Mouse (Mus musculus): ENCODE measurements around the gene Npnt. TPM values are rescaled to one million over a fixed set of nuclear protein-coding genes. Genes with fewer than 3 reads are reported as not detected.
A peak's percentile ranks its signal among the peaks of the same experiment; 100 is the strongest.

The Npnt gene
- 0.12 TPM in 1 of 2 replicates, not detected in the other for total RNA-seq (2017)

DNA sequence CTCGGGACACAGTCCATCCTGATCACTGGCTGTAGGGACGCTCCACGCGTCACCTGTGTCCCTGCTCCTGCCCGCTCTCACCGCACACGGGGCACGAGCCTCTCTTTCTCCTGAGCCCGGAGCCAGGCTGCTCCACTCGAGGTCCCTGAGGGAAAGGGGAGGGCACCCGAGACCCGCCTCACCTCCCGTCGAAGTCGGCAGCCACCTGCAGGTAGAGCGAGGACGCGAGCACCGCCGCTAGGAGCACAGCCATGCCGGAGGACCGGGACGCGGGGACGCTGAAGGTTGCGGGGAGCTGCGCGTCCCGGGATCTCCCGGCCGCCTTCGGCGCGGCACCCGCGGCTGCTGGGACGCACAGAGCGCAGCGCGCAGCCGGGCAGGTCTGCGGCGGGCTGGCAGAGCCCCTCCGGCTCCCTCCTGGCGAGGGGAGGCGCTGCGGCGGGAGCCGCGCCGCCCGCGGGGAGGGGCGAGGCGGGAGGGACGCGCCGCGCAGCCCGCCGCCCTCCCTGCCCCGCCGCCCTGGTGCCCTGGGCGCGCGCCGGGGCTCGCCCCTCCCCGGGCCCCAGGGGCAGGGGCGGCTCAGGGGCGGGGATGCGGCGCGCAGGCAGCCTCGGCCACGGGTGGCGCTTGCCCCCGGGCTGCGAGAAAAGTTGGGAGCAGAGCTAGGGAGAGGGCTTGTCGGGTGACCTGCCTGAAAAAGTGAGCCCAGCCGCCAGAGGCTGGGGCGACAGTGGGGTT is at the start of gene Npnt:
Gene Npnt (minus strand): TSS at position 501 of the 738 bp plus-strand sequence.
- ATAC-seq (ENCODE audit: extremely low read depth, insufficient number of reproducible peaks, low FRiP score, poor library complexity, severe bottlenecking), result 0 out of 2 replicates have a peak, but pooled peaks have one; percentile 16

DNA sequence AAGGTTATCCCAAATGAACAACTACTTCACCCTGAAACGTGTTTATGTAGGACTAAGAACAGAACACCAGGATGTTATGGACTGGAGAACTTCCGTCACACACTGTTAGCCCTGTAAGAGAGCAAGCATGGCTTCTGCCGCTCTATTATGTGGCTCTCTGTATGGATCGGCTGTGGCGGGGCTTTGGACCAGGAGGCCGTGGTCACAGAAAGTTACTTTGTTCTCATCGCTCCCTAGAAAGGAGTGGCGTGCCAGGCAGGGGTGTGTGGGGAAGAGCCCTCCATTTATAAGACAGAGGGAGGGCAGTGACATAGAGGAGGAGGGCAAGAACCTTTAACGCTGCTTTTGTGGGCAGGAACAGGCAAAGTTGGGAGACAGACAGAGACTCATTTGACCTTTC is 46.2 kb upstream of the Npnt start:
- no peak for ATAC-seq (ENCODE audit: extremely low read depth, insufficient number of reproducible peaks, low FRiP score, poor library complexity, severe bottlenecking)

DNA sequence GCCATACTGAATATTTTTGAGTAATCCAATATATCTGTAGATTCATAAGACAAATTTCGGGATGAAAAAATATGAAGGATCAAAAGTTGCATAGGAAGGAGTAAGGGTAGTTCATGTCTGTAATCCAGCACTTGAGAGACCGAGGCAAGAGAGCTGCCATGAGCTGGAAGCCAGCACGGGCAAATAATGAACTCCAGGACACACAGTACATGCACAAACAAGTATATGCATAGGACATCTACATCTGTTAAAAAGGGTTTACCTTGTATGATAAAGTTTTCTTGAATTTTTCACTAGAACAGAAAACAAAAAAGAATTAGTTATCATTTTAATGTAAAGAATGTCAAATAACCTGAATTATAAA is 45.8 kb upstream of the Npnt start:
- ATAC-seq (ENCODE audit: extremely low read depth, insufficient number of reproducible peaks, low FRiP score, poor library complexity, severe bottlenecking), result no peak

DNA sequence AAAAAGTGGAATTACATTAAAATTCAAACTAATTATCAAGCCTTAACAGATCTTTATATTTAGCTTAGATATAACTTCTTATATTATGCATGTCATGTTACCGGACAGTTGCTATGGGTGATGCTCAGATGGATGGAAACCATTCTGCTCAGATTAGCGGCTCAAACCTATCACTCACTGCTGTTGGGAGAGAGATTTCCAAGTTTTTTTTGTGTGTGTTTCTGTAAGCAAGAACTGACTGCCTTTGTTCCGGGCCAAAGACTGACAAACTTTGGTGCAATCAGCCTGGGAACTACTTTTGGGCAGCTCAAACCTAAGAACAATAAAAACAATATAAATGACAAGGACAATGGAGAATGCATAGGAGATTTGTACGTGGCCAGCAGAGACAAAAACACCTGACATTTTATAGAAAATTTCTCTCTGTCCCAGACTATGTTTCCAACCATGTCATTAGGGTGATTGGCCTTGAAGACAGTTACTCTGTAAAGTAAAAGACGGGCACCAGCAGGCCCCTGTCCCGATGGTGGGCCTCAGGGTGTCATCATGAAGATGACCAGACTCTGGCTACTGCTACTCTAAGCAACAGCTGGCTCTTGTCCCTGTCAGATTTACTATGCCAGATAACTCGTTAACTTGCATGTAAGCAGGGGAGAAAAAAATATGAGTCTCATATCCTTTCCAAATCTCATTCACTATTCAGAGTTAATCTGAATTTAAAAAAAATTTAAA is 45.2 kb upstream of the Npnt start:
- ATAC-seq (ENCODE audit: extremely low read depth, insufficient number of reproducible peaks, low FRiP score, poor library complexity, severe bottlenecking), result no peak

DNA sequence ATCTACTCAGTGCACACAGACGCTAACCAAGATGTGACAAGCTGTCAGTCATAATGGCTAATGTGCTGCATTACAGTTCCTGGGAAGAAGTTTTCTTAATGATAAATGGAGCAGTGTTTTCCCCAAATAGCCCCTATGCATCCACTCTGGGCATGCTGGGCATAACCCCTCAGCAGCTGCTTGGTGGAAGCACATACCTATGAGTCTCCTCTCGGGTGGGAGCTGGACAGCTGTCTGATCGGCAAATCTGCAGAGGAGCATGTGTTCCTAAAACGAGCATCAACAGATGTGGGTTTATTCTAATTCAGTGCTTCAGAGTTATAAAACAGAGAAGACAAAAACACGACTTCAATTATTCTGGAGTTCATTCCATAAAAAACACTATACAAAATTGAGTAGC is 36.1 kb upstream of the Npnt start:
- no peak for ATAC-seq (ENCODE audit: extremely low read depth, insufficient number of reproducible peaks, low FRiP score, poor library complexity, severe bottlenecking)

DNA sequence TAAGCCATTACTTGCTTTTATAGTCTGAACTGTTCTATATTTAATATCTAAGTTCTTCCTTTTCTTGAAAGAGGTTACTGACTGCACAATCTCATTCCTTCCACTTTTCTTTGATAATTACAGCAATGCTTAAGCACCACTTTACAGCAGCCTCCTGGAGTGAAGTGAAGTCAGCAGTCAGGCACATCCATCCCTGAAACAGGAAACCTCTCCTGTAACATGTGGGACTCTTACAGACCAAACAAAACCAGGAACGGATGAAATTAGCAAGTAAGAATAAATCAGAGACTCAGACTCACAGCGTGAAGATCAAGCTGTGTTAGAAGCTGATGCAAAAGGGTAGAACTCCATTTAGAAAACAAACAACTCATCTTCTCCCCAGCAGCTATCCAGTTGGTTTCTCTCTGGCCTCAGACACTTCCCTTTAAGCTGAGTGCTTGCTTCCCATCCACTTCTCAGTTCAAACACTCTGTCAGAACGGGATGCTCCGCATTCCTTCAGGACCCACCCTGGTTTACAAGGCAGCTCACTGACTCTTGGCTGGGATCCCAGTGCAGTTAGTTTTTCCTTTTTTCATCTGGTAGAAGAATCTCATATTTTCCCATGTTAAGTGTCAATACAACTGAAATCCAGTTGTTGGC is 33.9 kb upstream of the Npnt start:
- no peak for ATAC-seq (ENCODE audit: extremely low read depth, insufficient number of reproducible peaks, low FRiP score, poor library complexity, severe bottlenecking)

DNA sequence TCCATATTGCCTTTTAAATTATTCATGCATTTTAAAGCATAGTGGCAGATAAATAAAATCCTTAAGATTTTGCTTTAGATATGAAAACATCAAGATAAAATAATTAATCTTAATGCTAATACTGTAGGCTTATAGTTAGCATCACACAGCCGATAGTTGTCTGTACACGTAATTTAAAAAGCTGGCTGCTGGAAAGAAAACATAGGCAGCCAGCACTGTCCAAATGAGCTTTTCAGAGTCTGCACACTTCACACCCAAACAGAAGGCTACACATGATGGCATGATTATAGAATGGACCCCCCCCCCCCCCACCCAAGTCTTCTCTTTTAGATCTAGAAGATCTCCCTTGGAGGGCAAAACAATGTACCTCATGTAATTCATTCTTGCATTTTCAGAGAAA is 31.9 kb upstream of the Npnt start:
- ATAC-seq (ENCODE audit: extremely low read depth, insufficient number of reproducible peaks, low FRiP score, poor library complexity, severe bottlenecking), result no peak

DNA sequence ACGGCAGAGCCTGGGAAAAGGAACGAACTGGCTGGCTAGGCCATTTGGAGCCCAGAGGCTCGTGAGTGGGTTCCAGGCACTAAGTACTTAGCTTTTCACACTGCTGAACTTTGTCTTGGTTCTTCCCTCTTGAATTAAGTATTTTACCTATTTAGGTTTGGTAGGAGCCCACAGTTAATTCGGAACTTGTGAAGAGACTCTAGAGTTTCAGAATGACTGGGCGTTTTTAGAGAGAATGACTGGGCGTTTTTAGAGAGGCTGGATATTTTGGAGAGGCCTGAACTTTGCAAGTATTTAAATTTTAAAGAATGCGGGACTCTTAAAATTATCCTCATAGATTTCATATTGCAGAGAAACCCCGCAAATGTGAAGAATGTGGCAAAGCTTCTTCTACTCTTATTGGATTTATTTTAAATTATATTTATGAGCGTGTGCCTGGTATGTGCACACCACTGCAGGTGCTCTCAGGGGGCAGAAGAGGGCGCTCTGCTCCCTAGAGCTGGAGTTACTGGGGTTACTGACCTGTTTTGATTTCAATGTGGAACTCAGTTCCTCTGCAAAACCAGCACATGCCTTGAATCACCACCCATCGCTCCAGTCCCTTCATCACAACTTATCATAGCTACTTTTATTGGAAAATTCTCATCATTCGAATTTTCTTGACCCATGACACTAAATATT is 29.8 kb upstream of the Npnt start:
- ATAC-seq (ENCODE audit: extremely low read depth, insufficient number of reproducible peaks, low FRiP score, poor library complexity, severe bottlenecking), result no peak

DNA sequence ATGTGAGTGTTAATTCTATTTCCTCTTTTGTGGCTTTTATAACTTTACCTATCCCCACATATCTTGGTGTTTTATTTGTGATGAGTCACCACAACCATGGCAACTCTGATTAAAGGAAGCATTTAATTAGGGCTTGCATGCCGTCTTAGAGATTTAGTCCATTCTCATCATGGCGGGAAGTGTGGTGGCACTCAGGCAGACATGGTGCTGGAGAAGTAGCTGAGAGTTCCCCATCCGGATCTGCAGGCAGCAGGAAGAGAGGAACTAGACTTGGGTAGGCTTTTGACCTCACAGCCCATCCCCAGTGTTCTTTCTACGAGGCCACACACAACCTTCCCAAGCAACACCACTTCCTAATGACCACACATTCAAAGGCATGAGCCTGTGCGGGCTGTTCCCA is 16.2 kb upstream of the Npnt start:
- no peak for ATAC-seq (ENCODE audit: extremely low read depth, insufficient number of reproducible peaks, low FRiP score, poor library complexity, severe bottlenecking)

DNA sequence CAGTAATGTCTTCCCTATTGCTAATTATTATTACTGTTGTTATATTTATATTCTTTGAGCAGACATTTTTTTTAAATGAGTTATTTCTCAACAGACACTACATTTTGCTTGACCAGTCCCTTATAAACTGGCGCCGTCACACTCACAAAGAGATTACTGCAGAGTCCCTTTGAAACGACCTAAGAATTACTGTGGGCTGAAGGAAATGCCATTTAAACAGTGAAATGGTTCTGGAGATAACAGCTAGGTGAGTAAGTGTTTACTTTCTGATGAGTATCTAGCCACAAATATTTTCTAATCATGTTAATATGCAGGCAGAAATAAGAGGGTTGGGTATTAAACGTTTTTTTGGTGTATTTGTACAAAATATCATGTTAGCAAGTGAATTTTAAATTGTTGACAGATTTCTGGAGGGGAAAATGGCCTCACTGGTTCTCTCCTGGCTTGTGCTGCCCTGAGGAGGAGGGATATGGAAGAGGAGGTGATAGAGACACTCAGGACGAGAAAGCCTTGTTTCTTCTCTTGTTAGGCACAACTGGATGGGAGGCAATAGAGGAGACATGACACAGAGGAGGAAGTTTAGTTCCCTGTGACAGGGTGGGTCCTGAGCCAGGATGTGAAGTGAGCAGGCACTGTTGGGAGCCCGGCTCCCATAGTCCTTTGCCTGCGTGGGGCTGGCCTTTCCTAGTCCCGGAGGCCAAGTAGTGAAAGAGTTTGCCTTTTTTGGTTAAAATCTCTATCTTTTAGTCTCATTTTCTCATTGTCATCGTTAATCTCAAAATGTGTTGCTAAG is 14.8 kb upstream of the Npnt start:
- no peak for ATAC-seq (ENCODE audit: extremely low read depth, insufficient number of reproducible peaks, low FRiP score, poor library complexity, severe bottlenecking)

DNA sequence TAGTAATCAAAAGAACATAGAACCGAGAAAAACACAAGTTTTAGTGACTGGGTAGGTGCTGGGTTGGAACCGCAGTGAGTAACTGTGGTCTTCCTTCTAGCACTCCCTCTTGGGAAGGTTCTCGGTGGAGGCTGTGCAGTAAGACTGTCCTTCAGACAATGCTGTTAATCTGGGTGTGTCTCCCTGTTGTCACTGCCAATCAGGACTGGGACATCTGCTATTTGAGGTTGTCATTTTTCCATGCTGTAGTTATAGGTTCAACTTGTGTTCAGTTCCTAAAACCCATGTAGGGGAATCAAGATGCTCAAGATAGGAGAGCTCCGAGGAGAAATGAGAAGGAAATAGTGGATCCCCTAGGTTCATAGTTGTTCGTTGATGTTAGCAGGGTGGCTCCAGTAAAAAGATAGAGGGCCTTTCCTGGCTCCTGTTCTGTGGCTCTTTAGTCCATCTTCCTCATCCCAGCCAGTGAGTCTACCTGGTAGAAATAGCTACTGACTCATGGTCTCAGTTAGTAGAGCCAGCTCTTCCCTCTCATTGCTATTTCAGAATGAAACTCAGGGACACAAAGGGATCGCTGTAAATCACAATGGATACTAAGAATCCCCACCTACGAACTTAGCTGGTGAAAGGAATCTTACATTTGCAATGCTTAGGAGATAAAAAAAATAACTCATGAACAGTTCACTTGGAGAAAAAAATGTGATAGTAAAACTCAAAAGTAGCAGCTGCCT is 12.7 kb upstream of the Npnt start:
- no peak for ATAC-seq (ENCODE audit: extremely low read depth, insufficient number of reproducible peaks, low FRiP score, poor library complexity, severe bottlenecking)

DNA sequence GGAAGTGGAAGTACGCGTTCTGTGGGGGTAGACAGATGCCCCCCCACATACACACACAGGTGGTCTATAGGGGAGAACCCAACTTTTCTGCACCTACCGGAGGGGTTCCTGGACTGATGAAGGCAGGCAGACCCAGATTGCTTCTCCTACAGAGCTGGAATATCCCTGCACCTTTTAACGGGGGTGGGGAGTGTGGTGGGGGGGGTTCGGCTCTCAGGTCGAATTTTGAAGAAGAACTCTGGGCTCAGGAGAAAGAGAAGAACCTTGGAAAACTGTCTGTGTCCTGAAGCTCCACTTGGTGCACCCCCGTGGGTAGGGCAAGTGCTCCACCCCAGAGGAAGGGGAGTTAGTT is 414 bp upstream of the Npnt start:
- no peak for ATAC-seq (ENCODE audit: extremely low read depth, insufficient number of reproducible peaks, low FRiP score, poor library complexity, severe bottlenecking)

DNA sequence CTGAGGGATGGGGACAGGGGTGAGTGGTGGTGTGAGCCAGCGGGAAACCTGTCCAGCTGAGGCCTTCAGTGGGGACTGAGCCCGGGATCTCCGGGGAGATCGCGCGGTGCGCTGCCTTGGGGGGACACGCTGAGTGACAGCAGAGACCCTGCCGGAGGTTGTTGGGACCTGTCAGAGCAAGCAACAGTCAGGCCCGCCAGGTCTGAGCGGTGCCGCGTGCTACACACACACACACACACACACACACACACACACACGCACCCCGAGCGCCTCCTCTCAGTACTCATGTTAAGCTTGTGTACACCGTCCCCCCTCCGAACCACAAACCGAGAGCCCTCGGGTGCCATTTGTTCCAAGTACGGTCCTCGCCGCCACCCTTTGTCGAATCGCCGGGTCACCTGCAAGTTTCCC is 706 bp downstream of the Npnt start:
- no peak for ATAC-seq (ENCODE audit: extremely low read depth, insufficient number of reproducible peaks, low FRiP score, poor library complexity, severe bottlenecking)

DNA sequence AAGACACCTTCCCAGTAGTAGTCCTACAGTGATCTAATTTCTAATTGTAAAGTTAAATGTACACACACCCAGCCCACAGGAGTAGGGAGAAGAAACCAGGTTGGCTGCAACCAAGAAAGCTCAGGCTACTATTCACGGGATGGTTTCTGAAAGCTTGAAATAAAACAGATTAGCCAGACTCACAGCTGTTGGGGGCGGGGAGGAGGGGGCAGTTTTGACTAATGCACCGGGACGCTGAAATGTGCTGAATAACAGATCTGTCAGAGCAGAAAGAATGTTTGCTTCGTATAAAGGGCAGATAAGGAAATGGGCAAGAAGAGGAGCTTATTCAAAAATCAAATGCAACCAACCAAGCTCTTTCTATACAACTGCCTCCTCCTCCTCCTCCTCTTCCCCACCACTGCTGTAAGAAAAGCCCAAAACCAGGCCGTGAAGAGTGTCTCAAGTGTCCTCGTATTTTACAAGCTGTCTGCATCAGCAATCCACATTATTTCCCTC is 1.7 kb downstream of the Npnt start:
- no peak for ATAC-seq (ENCODE audit: extremely low read depth, insufficient number of reproducible peaks, low FRiP score, poor library complexity, severe bottlenecking)

DNA sequence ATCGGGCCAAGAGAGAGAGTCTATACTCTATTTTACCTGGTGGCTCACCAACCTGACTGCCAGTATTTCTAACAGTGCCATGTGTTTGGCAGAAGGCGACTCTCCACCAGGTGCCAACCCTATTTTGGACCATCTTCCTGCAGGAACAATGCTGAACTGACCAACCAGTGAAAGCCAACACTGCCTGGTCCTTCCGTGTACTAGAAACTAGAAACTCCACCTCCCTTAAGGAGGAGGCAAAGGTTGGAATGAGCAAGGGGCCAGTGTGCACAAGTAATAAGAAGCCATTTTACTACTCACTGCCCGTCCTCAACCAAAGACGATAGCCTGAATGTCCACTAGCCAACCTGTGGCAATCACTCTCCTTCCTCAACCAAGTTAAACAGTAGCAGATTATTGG is 4.0 kb downstream of the Npnt start:
- ATAC-seq (ENCODE audit: extremely low read depth, insufficient number of reproducible peaks, low FRiP score, poor library complexity, severe bottlenecking), result no peak

DNA sequence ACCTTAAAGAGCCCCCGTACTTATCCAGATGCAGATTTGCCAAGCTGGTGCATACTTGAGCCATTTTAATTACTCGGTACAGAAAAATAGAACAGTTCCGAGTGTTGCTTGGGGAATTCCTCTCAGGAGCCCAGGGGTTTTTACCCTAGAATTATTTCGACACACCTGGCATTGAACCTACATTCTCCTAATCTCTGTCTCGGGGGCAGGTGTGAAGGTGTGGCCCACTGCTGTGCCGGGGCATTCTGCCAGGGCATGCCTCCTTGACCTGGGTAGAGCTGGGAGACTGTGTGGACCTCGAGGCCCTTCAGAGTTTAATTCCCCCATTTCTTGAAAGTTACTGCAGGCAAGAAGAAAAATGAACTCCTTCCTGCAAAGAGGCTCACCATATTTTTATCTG is 4.4 kb downstream of the Npnt start:
- no peak for ATAC-seq (ENCODE audit: extremely low read depth, insufficient number of reproducible peaks, low FRiP score, poor library complexity, severe bottlenecking)

DNA sequence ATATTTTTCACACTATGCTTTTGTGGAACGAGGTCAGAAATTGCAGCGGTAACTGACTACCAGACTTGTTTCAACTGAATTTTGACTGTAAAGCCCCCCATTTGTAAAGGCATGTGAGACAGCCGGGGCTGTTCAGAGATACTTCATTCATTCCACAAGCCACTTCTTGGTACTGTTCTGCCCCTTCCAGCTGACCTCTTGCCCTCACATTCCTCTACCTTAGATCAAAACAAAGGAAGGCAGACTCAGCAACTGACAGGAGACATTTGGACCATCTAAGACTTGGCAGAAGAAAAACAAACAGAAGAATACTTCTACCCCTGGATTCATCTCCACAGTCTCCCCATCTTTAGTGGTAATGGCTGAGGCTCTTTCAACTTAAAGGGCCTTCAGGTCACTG is 5.5 kb downstream of the Npnt start:
- ATAC-seq (ENCODE audit: extremely low read depth, insufficient number of reproducible peaks, low FRiP score, poor library complexity, severe bottlenecking), result no peak

DNA sequence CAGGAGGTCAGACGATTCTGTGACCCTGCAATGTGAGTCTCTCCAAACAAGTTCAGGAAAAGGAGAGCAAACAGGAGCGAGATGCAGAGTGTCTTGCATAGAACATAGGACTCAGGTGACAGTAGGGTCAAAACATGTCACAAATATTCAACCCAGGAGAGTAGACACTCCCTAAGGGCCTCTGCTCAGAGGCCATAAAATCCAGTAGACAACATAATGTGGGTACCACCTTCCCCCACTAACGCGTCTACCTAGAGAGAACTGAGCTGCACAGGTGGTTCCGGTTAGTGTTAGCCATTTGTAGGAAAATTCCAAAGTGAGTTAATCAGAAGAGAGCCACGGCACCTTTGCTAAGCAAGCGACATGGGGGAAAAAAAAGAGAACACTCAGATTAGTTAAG is 5.9 kb downstream of the Npnt start:
- no peak for ATAC-seq (ENCODE audit: extremely low read depth, insufficient number of reproducible peaks, low FRiP score, poor library complexity, severe bottlenecking)
